Mouse (Mus musculus) CH12.LX (cell line): ENCODE data around the gene Slc3a1. TPM values are rescaled to one million over a fixed set of nuclear protein-coding genes. Genes with fewer than 3 reads are reported as not detected.
A peak's percentile ranks its signal among the peaks of the same experiment; 100 is the strongest.

Source experiments
- DNase-seq: peaks from one replicate; pipeline ENCODE4 v3.0.0-alpha.2; 2013; ENCODE audit errors: extremely low read depth
- H3K27ac ChIP-seq: 2 replicates; pipeline ENCODE4 v1.5.1; 2012; ENCODE audit warnings: low read depth, mild to moderate bottlenecking, control low read depth, moderate library complexity; ENCODE audit not compliant: insufficient read depth
- H3K27me3 ChIP-seq: replicated peaks from 2 replicates; pipeline ENCODE3; 2012; ENCODE audit warnings: inconsistent platforms
- H3K36me3 ChIP-seq, 2 experiments: replicated peaks in 1 of 2; 2 replicates each; pipeline versions ENCODE3 to v1.6.1; 2012; ENCODE audit warnings: inconsistent platforms in 1 of 2, low read length in 1 of 2, mild to moderate bottlenecking in 1 of 2, mixed read lengths in 1 of 2, moderate library complexity in 1 of 2; ENCODE audit not compliant: control insufficient read depth in 1 of 2, insufficient read depth in 1 of 2
- H3K4me1 ChIP-seq, 2 experiments: 2 replicates each; pipeline ENCODE4 v1.6.1; 2012; ENCODE audit warnings: inconsistent platforms in 1 of 2, moderate library complexity in 1 of 2; ENCODE audit not compliant: insufficient read depth in 2 of 2, control insufficient read depth in 1 of 2
- H3K4me2 ChIP-seq: 2 replicates; pipeline ENCODE4 v1.6.1; 2012; ENCODE audit warnings: low read depth, mild to moderate bottlenecking, control low read depth; ENCODE audit not compliant: poor library complexity, insufficient read depth, severe bottlenecking
- H3K4me3 ChIP-seq, 3 experiments: fragments of 150-350 bp in 1 of 3; sonication (generic) in 1 of 3; replicated peaks in 1 of 3; 2 replicates each; pipeline versions ENCODE3 to v1.5.1; 2011 to 2012; ENCODE audit warnings: low read depth in 2 of 3, low read length in 2 of 3, mild to moderate bottlenecking in 2 of 3, moderate library complexity in 2 of 3, control low read depth in 1 of 3, improper control_type of control experiment in 1 of 3, inconsistent platforms in 1 of 3, mixed read lengths in 1 of 3; ENCODE audit not compliant: poor library complexity in 1 of 3
- H3K79me2 ChIP-seq: replicated peaks from 2 replicates; pipeline ENCODE4 v1.6.1; 2012; ENCODE audit warnings: mild to moderate bottlenecking, moderate library complexity; ENCODE audit not compliant: control insufficient read depth, poor library complexity, insufficient read depth, severe bottlenecking; ENCODE audit errors: extremely low read depth
- H3K9ac ChIP-seq: 2 replicates; pipeline ENCODE4 v1.6.1; 2012; ENCODE audit warnings: low read depth, mild to moderate bottlenecking, control low read depth, moderate library complexity; ENCODE audit not compliant: insufficient read depth
- H3K9me3 ChIP-seq: replicated peaks from 2 replicates; pipeline ENCODE3; 2012; ENCODE audit warnings: low read length, inconsistent platforms, mixed read lengths
- BHLHE40 ChIP-seq: IDR thresholded peaks from 2 replicates; pipeline ENCODE4 v1.6.1; 2011; ENCODE audit warnings: mild to moderate bottlenecking, low read depth, low read length, improper control_type of control experiment
- CHD1 ChIP-seq: IDR thresholded peaks from 2 replicates; pipeline ENCODE4 v1.6.1; 2012; ENCODE audit warnings: low read depth, low read length, improper control_type of control experiment, inconsistent platforms
- E2F4 ChIP-seq: IDR thresholded peaks from 2 replicates; pipeline ENCODE4 v1.6.1; 2011; ENCODE audit warnings: low read depth, low read length, improper control_type of control experiment; ENCODE audit not compliant: insufficient replicate concordance
- ETS1 ChIP-seq: conservative IDR thresholded peaks from 2 replicates; pipeline ENCODE4 v1.6.1; 2012; ENCODE audit warnings: low read depth, mild to moderate bottlenecking, inconsistent platforms, low read length, improper control_type of control experiment, moderate library complexity
- GABPA ChIP-seq: IDR thresholded peaks from 2 replicates; pipeline ENCODE4 v1.6.1; 2012; ENCODE audit warnings: low read depth, low read length, improper control_type of control experiment, inconsistent platforms; ENCODE audit not compliant: insufficient replicate concordance
- JUN ChIP-seq: IDR thresholded peaks from 2 replicates; pipeline ENCODE4 v1.6.1; 2011; ENCODE audit warnings: low read depth, mild to moderate bottlenecking, low read length, improper control_type of control experiment, moderate library complexity; ENCODE audit not compliant: insufficient read depth
- MAZ ChIP-seq: IDR thresholded peaks from 2 replicates; pipeline ENCODE4 v1.6.1; 2012; ENCODE audit warnings: low read depth, mild to moderate bottlenecking, inconsistent platforms, low read length, improper control_type of control experiment, moderate library complexity
- MEF2A ChIP-seq: IDR thresholded peaks from 2 replicates; pipeline ENCODE4 v1.6.1; 2014; ENCODE audit warnings: low read depth, mild to moderate bottlenecking, inconsistent platforms, low read length, improper control_type of control experiment, borderline replicate concordance
- NELFE ChIP-seq: IDR thresholded peaks from 2 replicates; pipeline ENCODE4 v1.6.1; 2011; ENCODE audit warnings: low read depth, low read length, improper control_type of control experiment
- POLR2AphosphoS2 ChIP-seq: IDR thresholded peaks from 2 replicates; pipeline ENCODE4 v1.6.1; 2011; ENCODE audit warnings: low read depth, low read length, improper control_type of control experiment
- RAD21 ChIP-seq: IDR thresholded peaks from 2 replicates; pipeline ENCODE4 v1.6.1; 2011; ENCODE audit warnings: low read depth, mild to moderate bottlenecking, low read length, improper control_type of control experiment, moderate library complexity
- RCOR1 ChIP-seq: conservative IDR thresholded peaks from 2 replicates; pipeline ENCODE4 v1.6.1; 2012; ENCODE audit warnings: low read depth, mild to moderate bottlenecking, inconsistent platforms, low read length, improper control_type of control experiment
- SIN3A ChIP-seq: IDR thresholded peaks from 2 replicates; pipeline ENCODE4 v1.6.1; 2012; ENCODE audit warnings: low read length, improper control_type of control experiment, inconsistent platforms
- SMC3 ChIP-seq: IDR thresholded peaks from 2 replicates; pipeline ENCODE4 v1.6.1; 2011; ENCODE audit warnings: low read depth, low read length, improper control_type of control experiment
- TCF12 ChIP-seq: IDR thresholded peaks from 2 replicates; pipeline ENCODE4 v1.6.1; 2014; ENCODE audit warnings: low read depth, mild to moderate bottlenecking, inconsistent platforms, low read length, improper control_type of control experiment
- USF1 ChIP-seq: IDR thresholded peaks from 2 replicates; pipeline ENCODE4 v1.6.1; 2014; ENCODE audit warnings: low read depth, mild to moderate bottlenecking, inconsistent platforms, low read length, improper control_type of control experiment
- ZNF384 ChIP-seq: IDR thresholded peaks from 2 replicates; pipeline ENCODE4 v1.6.1; 2012; ENCODE audit warnings: low read depth, low read length, improper control_type of control experiment, inconsistent platforms
- dilution Hi-C: fragments of 300-500 bp; cut with MboI; formaldehyde crosslinking; loops from 2 replicates; pipeline ENCODE4 v1.14.3; 2020; ENCODE audit warnings: low sequenced_read_pairs; ENCODE audit not compliant: extremely low pct_unique_long_range_greater_than_20kb, extremely low pct_ligation_motif_present
- in situ Hi-C: fragments of 300-500 bp; cut with MboI; formaldehyde crosslinking; loops from 3 replicates; pipeline ENCODE4 v1.14.3; 2019; ENCODE audit warnings: low sequenced_read_pairs, low pct_ligation_motif_present, low pct_unique_long_range_greater_than_20kb, mixed read lengths
- polyA plus RNA-seq: library from polyadenylated mRNA; unstranded; fragments of >175 nt; gene quantifications from 2 replicates; pipeline ENCODE4 v1.2.1, GENCODE M21; 2012; ENCODE audit warnings: low read depth; ENCODE audit not compliant: insufficient read length
- total RNA-seq, 2 experiments: library from RNA; depleted of rRNA; stranded (reverse); fragments of 300-350 nt in 1 of 2; fragments of >200 nt in 1 of 2; gene quantifications; 2 replicates each; pipeline ENCODE4 v1.2.3; 2012 to 2014

Gene Slc3a1
- total and polyA plus RNA-seq, 3 experiments, result 0.04 TPM; not detected in 2

DNA sequence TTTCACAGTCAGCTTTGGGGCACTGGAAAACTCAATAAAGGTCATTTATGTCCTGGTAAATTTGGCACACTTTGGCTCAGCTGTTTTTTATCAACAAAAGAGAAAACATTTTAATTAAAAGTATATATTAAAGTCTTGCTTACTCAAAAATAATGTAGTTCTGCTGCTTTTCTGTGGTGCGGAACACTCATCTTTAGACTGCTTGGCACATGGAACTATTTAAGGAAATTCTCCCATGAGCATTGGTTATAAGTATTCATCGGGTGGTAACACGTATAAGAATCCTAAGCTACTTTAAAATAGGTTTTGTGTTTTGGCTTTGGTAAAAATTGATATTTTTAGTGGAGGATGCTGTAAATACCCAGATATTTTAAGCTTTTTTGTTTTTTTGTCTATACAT, 13.5 kb upstream of the Slc3a1 start:
- Histone ChIP-seq H3K9me3 (no peaks in the 10 kb centered on the region), H3K4me3 (no peak overlapping the region), H3K4me2 (peak overlapping the region; percentile 62; the same call in 1 of the 2 replicates), H3K9ac (no peak overlapping the region), H3K36me3 (peaks cover 0 to 27% of the 10 kb centered on the region in 2 experiments), H3K4me1 (peaks cover 15 to 43% of the 10 kb centered on the region in 2 experiments), H3K79me2 (no peaks in the 10 kb centered on the region), H3K27me3 (no peaks in the 10 kb centered on the region), H3K27ac (peak overlapping the region; percentile 58)
- no peak for DNase-seq
- dilution Hi-C loops, result no loop called here
- TF ChIP-seq CHD1 (no peak), POLR2AphosphoS2 (no peak), BHLHE40 (peak; percentile 63), MEF2A (peak; percentile 62; the same call in 1 of the 2 replicates), ETS1 (no peak), RAD21 (no peak), USF1 (no peak), JUN (no peak), SIN3A (no peak), NELFE (no peak)
- in situ Hi-C loops, result no loop called here

DNA sequence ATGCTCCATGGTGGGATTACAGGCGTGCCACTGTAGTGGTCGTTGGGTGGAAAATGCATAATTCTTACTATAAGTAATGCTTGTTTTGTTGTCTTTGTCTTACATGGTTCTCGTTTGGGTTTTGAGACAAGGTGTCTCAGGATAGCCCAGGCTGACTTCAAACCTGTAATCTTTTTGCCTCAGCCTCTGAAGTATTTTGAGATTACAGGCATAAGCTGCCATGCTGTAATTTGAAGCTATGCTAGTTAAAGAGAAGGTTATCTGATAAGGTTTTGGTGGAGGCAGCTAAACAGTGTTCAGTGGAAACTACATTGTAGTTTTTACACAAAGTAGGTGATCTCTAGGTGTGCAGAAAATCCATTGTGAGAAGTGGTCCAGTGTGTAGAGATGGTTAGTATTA, 9.8 kb upstream of the Slc3a1 start:
- DNase-seq, result no peak
- peaks cover 0 to 7% of the 10 kb centered on the region in 2 experiments for H3K36me3 ChIP-seq
- peak overlapping the region; percentile 31; the same call in 1 of the 2 replicates for H3K27ac ChIP-seq
- TF ChIP-seq TCF12 (no peak), RCOR1 (no peak), ZNF384 (no peak), MAZ (no peak), SMC3 (no peak), E2F4 (no peak), GABPA (no peak), CHD1 (no peak)
- H3K9me3 ChIP-seq, result no peaks in the 10 kb centered on the region
- peaks cover 20 to 45% of the 10 kb centered on the region in 2 experiments for H3K4me1 ChIP-seq
- H3K9ac ChIP-seq, result no peak overlapping the region
- dilution Hi-C loops (no loop called here), in situ Hi-C loops (no loop called here)
- no peaks in the 10 kb centered on the region for H3K27me3 ChIP-seq
- no peak overlapping the region for H3K4me3 ChIP-seq
- H3K4me2 ChIP-seq, result no peak overlapping the region; the same call in 1 of the 2 replicates
- H3K79me2 ChIP-seq, result no peaks in the 10 kb centered on the region
